Mouse (Mus musculus): Measurements from ENCODE around the gene Prap1.

Prap1 gene

GRCm38 (mm10) chr7:140081408-140082241 is 11.6 kb upstream of the Prap1 start:
- in situ Hi-C loops (cut with MboI, MseI): loop anchor here in 1 of 2 experiments (5.0 kb wide), 2 partner anchors 61 to 726 kb away; no protein-coding TSS in a partner anchor

GRCm38 (mm10) chr7:140082242-140082678 is 10.9 kb upstream of the Prap1 start, which contains the start of gene Caly:
Gene Caly (minus strand): TSS chr7:140082548.
- in situ Hi-C loops (cut with MboI, MseI): loop anchor here in 1 of 2 experiments (5.0 kb wide), 2 partner anchors 60 to 725 kb away; no protein-coding TSS in a partner anchor

DNA sequence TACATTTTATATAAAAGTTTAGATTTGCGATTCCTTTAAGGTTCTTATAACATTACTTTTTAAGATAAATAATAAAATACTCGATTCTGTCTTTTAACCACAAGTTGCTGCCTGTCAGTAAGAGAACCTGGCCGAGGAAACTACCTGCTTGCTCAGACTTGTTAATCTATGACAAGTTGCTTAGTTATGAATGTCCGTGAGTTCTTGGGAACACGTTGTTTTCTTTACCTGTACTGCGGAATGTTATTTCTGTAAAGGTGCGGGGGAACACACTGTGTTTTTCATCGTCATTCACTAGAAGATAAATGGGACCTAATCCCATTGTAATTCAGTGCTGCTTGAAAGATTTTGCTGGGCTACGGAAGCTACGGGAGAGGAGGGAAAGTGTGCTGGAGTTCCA is 2.6 kb upstream of the Prap1 start:
- in situ Hi-C loops (cut with MboI, MseI): no loop called here

- in situ Hi-C loops (cut with MboI, MseI): no loop called here
Observed at GRCm38 (mm10) chr7:140094954-140095353, 1.8 kb downstream of the Prap1 start.

GRCm38 (mm10) chr7:140095556-140095955 is 2.4 kb downstream of the Prap1 start:
- in situ Hi-C loops (cut with MboI, MseI): no loop called here

DNA sequence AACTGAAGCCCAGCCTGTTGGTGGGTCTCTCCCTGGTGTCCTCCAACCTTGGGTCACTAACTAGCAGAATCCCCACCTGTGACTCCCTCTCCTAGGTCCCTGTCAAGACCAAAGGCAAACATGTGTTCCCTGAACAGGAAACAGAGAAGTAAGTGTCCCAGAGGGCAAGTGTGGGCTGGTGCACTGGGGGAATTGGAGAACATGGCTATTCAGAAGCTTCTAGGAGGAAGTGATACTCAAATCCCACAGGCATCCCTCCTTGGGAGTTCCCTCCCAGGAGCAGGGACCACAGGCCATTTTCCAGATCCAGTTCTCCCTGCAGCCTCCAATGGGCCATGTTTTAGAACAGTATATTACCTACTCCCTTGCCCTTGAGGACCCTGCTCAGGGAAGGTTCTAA is 2.9 kb downstream of the Prap1 start:
- in situ Hi-C loops (cut with MboI, MseI): no loop called here

DNA sequence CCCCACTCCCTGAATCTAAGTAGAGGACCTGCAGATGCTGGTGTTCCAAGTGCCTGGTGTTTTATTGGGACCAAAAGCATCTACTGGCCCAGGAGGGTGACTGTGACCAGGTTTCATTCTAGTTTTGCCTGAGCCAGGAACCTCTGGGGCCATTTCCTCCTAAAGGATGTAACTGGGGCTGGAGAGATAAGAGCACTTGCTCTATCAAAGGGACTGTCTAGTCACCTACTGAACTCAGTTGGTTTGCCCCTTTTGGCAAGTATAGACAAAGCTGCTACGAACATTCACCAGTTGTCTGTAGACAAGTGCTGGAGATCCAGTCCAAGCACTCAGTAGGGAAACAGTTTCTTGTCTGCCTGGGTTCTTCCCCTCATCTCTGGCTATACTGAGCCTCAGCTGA is 5.3 kb downstream of the Prap1 start:
- in situ Hi-C loops (cut with MboI, MseI): no loop called here

DNA sequence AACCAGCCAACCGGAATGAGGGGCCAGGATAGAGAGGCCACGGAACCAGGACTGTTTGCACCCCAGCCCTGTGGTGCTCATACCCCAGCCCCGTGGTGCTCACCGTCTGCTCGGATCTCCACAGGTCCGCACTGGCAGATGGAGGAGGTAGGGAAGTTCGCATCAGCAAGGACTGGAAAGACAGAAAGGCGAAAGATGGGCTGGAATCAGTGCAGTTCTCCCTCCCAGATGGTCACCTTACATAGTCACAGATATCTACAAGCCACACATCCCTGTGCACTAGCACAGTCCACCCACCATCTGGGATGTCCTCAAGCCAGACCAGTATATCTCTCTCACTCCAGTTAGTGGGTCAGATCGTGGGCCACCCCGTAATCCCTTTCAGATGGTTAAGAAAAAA is 8.3 kb downstream of the Prap1 start:
- in situ Hi-C loops (cut with MboI, MseI): no loop called here

GRCm38 (mm10) chr7:140101993-140102860 is 9.0 kb downstream of the Prap1 start, which contains the start of gene Fuom:
Gene Fuom (minus strand): TSS chr7:140102441.
- in situ Hi-C loops (cut with MboI, MseI): no loop called here

GRCm38 (mm10) chr7:140104009-140104408 is 10.8 kb downstream of the Prap1 start:
- in situ Hi-C loops (cut with MboI, MseI): no loop called here

GRCm38 (mm10) chr7:140111943-140112342 is 18.7 kb downstream of the Prap1 start:
- in situ Hi-C loops (cut with MboI, MseI): no loop called here

GRCm38 (mm10) chr7:140115583-140116328 is 22.6 kb downstream of the Prap1 start, which contains the start of gene Paox:
Gene Paox (plus strand): TSS chr7:140115799.
- in situ Hi-C loops (cut with MboI, MseI): no loop called here

DNA sequence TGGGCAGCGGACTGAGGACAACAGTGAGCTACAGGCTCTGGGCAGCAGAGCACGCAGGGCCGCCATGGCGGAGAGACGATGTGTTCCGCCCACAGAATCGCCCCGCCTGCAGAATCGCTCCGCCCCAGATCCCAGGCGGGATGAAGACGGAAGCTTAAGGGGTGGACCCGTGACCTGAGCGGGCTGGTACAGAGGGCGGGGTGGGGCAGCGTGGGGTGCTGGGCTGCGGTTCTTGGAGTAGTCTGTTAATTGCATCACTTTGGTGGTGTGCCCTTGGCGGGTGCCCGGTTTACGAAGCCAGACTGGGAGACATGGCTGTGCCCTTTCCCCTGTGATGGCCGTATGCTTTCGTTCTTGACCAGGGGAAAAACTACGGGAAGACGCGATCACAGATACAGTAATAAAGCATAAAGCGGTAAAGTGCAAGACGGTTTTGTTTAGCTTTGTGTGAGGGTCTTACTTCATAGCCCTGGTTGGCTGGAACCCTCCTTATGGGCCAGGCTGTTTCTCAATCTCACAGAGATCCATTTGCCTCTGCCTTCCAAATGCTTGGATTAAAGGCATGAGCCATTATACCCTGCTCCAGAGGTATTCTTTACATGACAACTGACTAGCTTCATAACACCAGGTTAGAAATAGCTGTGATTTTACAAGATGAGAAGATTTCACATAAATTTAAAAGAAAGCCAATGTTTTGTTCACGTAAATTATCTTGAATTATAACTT is 23.3 kb downstream of the Prap1 start, which contains the start of gene Echs1:
Echs1 (minus strand) TSS at position 148 of the 726 bp plus-strand sequence.
- in situ Hi-C loops (cut with MboI, MseI): no loop called here

DNA sequence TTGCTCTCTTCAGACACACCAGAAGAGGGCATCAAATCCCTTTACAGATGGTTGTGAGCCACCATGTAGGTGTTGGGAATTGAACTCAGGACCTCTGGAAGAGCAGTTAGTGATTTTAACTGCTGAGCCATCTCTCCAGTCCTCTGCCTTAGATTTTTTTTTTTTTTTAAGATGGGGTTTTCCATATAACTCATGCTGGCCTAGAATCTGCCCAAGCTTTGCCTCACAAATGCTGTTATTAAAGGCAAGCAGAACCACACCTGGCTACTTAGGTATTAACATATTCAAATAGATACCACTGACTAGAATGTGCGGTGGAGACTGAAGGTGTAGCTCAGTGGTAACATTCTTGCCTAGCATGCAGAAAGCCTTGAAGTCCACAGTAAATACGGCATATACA is 27.3 kb downstream of the Prap1 start:
- in situ Hi-C loops (cut with MboI, MseI): no loop called here

- in situ Hi-C loops (cut with MboI, MseI): no loop called here
Observed at GRCm38 (mm10) chr7:140121338-140121910, 28.2 kb downstream of the Prap1 start.

GRCm38 (mm10) chr7:140122765-140123164 is 29.6 kb downstream of the Prap1 start:
- in situ Hi-C loops (cut with MboI, MseI): no loop called here

GRCm38 (mm10) chr7:140124382-140124781 is 31.2 kb downstream of the Prap1 start:
- in situ Hi-C loops (cut with MboI, MseI): no loop called here

DNA sequence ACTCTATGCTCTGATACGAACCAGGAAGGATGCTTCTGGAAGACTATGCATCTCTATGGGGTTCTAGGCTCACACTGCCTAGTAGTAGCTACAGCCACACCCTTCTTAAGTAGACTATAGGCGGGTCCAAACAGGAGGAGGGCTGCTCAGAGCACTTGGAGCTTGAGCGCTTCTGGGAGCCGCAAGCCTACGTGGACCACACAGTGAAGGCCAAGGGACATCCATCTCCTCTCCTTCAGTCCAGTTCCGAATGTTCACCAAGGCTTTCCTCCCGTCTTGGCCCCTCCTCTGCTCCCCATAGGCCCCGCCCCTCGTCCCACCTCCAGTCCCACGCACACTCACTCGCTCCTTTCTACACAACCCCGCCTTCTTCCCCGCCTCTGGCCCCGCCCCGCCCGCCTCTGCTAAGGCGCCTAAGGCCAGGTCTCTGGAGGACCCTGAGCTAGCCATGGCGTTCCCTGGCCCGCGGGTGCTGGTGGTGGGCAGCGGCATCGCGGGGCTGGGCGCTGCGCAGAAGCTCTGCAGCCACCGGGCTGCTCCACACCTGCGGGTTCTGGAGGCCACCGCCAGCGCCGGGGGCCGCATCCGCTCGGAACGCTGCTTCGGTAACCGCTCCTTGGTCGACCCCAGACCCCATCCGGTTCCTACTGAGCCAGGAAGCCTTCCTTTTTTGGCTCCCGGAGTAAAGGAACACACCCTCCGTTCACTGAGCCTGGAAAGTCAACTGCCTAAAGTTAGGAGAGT is 32.3 kb downstream of the Prap1 start:
- in situ Hi-C loops (cut with MboI, MseI): no loop called here

DNA sequence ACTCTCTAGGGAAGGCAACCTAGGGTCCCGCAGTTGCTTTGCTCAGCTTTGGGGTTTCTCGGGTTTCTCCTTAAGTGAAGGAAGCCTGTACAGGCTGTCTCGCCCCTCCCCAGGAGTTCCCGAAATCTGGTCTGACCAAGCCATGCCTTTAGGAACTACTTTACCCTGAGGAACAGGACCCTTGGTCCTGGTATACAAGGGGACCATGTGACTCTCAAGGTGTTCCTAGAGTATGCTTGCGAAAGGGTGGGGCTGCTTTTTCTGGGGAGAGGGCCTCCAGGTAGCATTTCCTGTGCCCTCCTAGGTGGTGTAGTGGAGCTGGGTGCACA is 32.8 kb downstream of the Prap1 start:
- in situ Hi-C loops (cut with MboI, MseI): no loop called here

GRCm38 (mm10) chr7:140126934-140127333 is 33.7 kb downstream of the Prap1 start:
- in situ Hi-C loops (cut with MboI, MseI): no loop called here
